Mouse (Mus musculus) liver, embryonic 14.5 days (tissue): ENCODE measurements around the gene Klhdc9.
A peak's percentile ranks its signal among the peaks of the same experiment; 100 is the strongest.

Source experiments
- CTCF ChIP-seq: IDR thresholded peaks from 2 replicates; pipeline ENCODE4 v1.5.1; 2016; ENCODE audit warnings: antibody characterized with exemption, low read depth, control low read depth
- EP300 ChIP-seq: IDR thresholded peaks from 2 replicates; pipeline ENCODE4 v1.6.1; 2016; ENCODE audit warnings: antibody characterized with exemption, low read depth

DNA sequence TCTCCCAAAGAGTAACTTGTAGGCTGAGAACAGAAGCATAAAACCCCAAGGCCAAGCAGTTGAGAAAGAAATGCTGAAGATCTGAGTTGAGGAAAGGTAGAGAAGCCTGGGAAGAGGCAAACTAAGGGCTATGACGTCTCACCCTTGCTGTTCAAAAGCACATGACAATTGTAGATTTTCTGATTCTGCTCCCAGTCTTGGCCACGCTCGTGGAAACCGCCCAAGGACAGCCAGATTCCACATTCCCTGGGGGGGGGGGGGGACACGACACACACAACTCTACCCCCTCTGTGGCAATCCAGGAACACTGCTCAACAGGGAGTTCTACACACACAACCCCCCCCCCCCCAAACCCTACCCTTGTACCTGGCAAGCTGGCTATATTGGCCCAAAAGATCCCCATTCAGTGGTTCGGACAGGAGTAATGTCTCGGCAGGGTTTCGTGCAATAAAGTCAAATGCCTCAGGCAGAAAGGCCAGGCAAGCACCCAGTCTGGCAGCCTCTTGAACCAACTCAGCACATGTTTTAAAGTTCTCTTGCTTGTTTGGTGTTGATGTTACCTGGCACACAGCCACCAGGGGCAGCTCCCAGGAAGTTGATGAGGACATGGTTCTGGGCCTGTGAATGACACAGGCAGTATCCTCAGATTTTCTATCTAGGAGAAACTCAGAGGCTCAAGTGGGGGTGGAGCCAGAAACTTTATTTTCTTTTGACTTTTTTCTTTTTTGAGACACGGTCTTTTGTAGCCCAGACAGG is 16.5 kb downstream of the Klhdc9 start:
- TF ChIP-seq EP300 (no peak), CTCF (0 out of 2 replicates have a peak, but pooled peaks have one; percentile 19)
